Mouse (Mus musculus): Measurements from ENCODE around the gene Dnah11.

The Dnah11 gene

GRCm38 (mm10) chr12:118094946-118095345, 103.9 kb downstream of the Dnah11 start:
- no peak for DNase-seq (ENCODE audit: extremely low read depth, low read depth, low spot score)

- no peak for DNase-seq (ENCODE audit: extremely low read depth, low read depth, low spot score)
These were observed 113.6 kb downstream of the Dnah11 start for GRCm38 (mm10) chr12:118085291-118085690.

DNA sequence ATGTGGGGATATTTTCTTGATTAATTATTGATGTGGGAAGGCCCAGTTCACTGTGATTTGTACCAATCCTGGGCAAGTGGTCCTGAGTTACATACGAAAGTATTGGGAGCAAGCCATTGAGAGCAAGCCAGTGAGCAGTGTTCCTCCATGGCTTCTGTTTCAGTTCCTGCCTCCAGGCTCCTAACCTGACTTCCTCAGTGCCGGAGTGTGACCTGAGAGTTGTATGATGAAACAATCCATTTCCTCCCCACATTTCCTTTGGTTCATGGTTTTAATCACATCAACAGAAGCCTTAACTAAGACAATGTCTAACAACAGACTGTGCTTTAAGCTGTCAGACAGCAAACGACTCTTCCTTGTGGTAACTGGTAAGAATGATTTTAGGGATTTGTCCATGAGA, 114.0 kb downstream of the Dnah11 start:
- no peak for DNase-seq (ENCODE audit: extremely low read depth, low read depth, low spot score)

- no peak for DNase-seq (ENCODE audit: extremely low read depth, low read depth, low spot score)
These were observed 114.7 kb downstream of the Dnah11 start for GRCm38 (mm10) chr12:118084134-118084533.

- DNase-seq (ENCODE audit: extremely low read depth, low read depth, low spot score): no peak
These were observed 118.4 kb downstream of the Dnah11 start for GRCm38 (mm10) chr12:118080441-118080840.

- DNase-seq (ENCODE audit: extremely low read depth, low read depth, low spot score): no peak
These were observed 120.3 kb downstream of the Dnah11 start for GRCm38 (mm10) chr12:118078434-118078989.

GRCm38 (mm10) chr12:118076802-118077201, 122.0 kb downstream of the Dnah11 start:
- no peak for DNase-seq (ENCODE audit: extremely low read depth, low read depth, low spot score)

DNA sequence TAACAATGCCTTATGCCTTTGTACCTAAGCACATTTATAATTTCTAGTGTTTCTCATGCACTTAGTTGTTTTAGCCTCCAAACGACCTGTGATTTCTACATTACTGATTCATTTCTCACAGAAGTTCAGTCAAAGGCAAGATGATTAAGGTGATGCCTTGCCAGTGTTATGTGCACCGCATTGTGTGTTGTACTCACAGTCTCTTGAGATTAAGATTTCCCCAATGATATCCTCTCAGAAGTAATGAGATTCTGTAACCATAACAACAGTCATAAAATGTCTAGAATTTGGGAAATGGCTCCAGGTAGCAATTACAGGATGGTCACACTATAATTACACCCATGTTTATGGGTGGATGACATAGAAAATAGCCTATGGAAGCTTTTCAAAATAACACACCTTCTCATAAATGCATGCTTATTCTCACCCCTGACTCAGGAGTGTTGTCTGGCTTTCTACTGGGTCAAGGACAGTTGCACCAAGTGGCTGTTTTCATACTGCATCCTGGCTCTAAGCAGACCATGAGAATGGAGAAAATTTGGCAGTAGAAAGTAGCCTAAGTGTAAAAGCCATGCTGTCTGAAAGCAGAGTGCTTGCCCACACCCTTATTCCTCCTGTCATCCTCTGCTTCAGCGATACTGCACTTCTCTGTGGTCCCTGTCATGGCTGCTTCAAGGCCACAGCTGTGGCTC, 126.5 kb downstream of the Dnah11 start:
- no peak for DNase-seq (ENCODE audit: extremely low read depth, low read depth, low spot score)

GRCm38 (mm10) chr12:118071667-118072066, 127.2 kb downstream of the Dnah11 start:
- no peak for DNase-seq (ENCODE audit: extremely low read depth, low read depth, low spot score)

- DNase-seq (ENCODE audit: extremely low read depth, low read depth, low spot score): no peak
These were observed 130.1 kb downstream of the Dnah11 start for GRCm38 (mm10) chr12:118068785-118069184.

GRCm38 (mm10) chr12:118062343-118062742, 136.5 kb downstream of the Dnah11 start:
- DNase-seq (ENCODE audit: extremely low read depth, low read depth, low spot score): no peak

DNA sequence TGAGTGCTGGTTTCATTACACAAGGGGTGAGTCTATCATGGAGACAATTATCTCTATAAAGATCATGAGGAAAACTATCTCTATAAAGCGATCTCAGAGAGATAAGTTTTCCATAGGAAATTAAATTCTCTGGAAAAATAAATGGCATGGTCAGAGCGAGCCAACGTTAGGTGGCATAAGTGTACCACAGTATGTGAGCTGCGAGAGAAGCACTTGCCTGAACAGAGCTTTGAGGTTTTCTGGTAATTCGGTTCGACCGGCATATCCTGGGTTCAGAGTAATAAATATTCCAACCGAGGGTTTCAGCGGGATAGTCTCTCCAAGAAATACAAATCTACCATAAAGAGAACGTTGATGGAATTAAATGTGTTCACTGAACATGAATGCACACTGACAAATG, 142.0 kb downstream of the Dnah11 start:
- no peak for DNase-seq (ENCODE audit: extremely low read depth, low read depth, low spot score)

DNA sequence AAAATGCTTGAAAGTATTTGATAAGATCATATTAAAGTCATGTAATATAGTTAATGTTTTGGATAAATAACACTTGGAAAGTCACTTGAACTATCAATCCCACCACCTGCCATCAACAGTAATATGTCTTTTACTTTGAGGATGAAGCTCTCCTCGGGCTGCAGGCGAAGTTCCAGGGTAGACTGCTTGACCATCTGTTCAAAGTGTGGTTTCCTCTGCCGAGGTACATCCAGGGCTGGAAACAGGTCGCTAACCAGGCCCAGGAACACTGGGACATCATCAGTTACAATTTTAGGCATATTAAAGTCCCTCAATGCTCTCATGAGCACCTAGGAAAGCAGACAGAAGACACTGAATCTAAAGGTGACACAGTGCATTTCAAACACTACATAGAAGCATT, 153.5 kb downstream of the Dnah11 start:
- DNase-seq (ENCODE audit: extremely low read depth, low read depth, low spot score): no peak

- no peak for DNase-seq (ENCODE audit: extremely low read depth, low read depth, low spot score)
These were observed 155.7 kb downstream of the Dnah11 start for GRCm38 (mm10) chr12:118043130-118043647.

DNA sequence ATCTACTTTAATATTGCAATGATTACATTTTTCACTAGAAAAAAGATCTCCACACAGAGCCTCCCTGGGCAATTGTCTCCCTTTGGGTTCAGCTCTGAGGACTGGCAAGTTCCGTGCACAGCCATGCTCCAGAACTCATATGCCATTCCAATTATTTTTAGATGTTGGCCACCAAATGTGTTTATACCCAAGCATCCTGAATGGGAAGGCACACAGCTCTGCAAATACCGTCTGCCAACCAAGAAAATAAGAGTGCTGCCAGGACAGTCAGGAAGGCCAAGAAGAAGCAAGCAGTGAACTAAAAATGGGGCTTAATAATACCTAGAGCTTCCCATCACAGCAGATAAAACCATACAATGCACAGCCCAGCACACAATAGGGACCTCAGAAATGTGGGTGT, 156.6 kb downstream of the Dnah11 start:
- no peak for DNase-seq (ENCODE audit: extremely low read depth, low read depth, low spot score)

DNA sequence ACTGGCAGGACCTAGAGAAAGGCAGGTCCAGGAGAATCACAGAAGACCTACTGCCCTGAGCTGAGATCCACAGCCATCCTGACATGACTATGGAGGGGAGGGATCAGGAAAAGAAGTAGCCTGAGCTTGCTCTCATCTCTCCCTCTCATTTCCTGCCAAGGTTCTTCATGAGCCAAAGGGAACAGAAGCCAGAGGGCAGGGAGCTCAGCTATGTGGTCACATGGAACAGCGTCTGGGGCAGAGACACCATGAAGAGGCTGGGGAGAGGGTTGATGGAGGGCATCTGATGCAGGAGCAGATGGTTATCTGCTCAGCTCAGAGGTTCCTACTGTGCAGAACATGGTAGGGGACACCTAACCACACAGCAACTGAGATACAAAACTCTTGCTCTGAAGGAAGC, 163.9 kb downstream of the Dnah11 start:
- DNase-seq (ENCODE audit: extremely low read depth, low read depth, low spot score): no peak

DNA sequence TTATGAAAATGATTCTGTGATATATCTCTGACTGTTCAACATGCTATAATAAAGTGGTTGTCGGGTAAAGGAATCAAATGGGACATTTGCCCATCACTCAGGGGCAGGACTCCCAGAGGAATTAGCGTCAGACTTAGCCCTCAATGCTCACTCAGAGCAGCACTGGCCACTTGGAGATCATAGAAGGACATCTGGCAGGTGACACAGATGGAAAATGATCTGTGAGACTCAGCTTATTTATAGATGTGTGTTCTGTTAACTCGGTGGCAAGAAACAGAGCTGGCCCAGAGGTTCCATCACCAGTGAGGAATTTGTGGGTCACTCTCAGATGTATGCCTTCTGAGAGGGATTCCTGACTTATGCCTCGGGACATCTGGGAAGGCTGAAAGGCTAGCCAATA, 173.1 kb downstream of the Dnah11 start:
- no peak for DNase-seq (ENCODE audit: extremely low read depth, low read depth, low spot score)

DNA sequence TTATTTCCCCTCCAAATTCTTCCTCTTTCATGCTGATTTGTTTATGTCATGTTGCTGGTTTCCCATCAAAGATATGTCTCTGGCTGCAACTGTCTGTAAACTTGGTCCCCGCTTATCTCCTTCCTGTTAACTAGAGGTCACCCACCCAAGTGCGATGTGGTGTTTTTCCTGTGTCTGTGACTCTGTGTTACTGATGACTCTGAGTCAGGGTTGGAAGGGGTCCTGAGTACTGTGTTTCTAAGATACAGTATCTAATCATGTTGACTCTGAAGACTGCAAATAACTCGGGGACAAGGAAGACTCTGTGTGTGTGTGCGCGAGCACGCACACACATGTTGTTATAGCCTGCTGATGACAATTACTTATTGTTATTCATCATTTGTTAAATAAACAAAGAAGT, 179.9 kb downstream of the Dnah11 start:
- no peak for DNase-seq (ENCODE audit: extremely low read depth, low read depth, low spot score)

DNA sequence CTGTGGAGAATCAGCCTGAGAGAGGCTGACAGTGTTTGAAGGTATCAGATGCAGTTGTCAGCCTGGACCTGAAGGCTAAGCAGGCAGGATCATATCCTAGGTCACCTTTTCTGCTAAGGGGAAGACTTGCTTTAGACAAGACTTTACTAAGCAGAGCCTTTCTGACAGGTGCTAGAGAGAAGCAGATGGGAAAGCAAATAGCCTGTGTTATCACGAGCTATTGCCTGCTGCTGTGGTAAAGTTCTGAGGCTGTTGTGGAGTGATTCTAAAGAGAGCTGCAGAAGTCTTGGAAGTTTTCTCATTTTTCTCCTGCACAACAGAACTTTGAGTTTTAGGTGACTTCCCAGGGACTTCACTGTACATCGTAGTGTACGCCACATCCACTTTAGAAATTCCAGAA, 185.0 kb downstream of the Dnah11 start:
- DNase-seq (ENCODE audit: extremely low read depth, low read depth, low spot score): no peak

GRCm38 (mm10) chr12:118011921-118012320, 186.9 kb downstream of the Dnah11 start:
- DNase-seq (ENCODE audit: extremely low read depth, low read depth, low spot score): peak; percentile 88

DNA sequence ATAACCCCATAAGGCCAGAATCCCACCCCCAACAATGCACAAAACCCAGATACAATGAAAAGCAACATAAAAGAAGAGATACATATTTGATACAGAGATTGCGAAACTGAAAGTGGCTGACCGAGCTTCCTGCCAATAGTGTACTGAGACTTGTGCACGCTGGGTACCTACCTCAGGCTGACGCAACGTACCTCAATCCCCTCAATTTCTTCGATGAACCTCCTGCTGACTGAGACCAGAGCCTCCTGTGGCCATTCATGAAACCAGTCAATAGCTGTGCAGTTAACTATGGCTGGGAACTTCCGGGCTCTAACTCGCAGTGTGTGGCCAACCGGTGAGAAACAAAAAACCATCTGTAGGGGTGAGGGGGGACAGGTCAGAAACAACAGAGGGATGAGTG, 203.9 kb downstream of the Dnah11 start:
- no peak for DNase-seq (ENCODE audit: extremely low read depth, low read depth, low spot score)

DNA sequence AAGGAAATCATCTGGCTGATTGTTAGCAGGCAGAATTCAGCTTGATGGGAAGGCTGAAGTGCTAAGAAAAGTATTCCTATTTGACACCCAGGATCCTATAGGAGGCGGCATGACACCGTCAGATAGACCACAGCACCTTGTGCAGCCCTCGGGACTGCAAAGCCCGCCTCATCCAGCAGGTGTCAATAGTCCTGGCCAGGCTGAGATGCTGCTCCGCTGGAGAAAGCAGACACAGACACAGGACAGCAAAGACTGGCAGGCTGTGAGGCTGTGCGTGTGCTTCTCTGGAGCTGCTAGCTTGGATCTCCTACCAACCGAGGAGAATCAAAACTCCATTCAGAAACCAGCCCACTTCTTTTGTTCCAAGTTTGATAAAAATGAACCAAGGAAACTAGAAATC, 205.3 kb downstream of the Dnah11 start:
- DNase-seq (ENCODE audit: extremely low read depth, low read depth, low spot score): no peak
